Mouse (Mus musculus): ENCODE results near the gene Olfr1440. TPM values are rescaled to one million over a fixed set of nuclear protein-coding genes. Genes with fewer than 3 reads are reported as not detected.

The Olfr1440 gene
- polyA plus RNA-seq, 1 experiment: not detected

GRCm38 (mm10) chr19:12433033-12433432 lies 46.0 kb downstream of the Olfr1440 start:
- H3K4me3 ChIP-seq (replicated peaks): no peak overlapping the region
- TF ChIP-seq GATA1 (IDR thresholded peaks at IDR 0.05; ENCODE audit: low read length) (no peak), TAL1 (IDR thresholded peaks at IDR 0.05; ENCODE audit: low read length) (no peak)
- no peaks in the 10 kb centered on the region for H3K9me3 ChIP-seq (ENCODE audit: control insufficient read depth, low read length)
- no peaks in the 10 kb centered on the region for H3K4me1 ChIP-seq (ENCODE audit: control insufficient read depth)
- H3K36me3 ChIP-seq (ENCODE audit: control insufficient read depth): no peaks in the 10 kb centered on the region
- no peaks in the 10 kb centered on the region for H3K27me3 ChIP-seq (ENCODE audit: control insufficient read depth)

DNA sequence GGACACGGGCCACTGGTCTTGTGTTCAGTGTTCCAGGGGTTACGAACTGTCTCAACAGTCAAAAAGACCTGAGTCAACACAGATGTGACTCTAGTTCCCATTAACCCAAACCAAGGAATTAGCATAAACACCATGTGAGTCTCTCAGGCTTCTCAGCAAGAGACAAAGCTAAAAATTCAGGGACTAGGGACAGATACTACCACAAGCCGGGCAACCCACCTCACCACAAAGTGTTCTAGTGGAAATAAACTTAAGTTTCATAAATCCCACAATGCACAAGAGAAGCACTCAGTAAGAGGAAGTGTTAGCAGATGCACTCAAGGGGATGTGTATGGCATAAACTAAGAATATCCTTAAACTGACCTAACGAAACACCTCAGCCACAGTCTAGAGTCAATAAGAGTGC lies 47.9 kb downstream of the Olfr1440 start:
- TF ChIP-seq GATA1 (IDR thresholded peaks at IDR 0.05; ENCODE audit: low read length): no peak
- TF ChIP-seq TAL1 (IDR thresholded peaks at IDR 0.05; ENCODE audit: low read length): no peak

GRCm38 (mm10) chr19:12435750-12436524 lies 48.9 kb downstream of the Olfr1440 start:
- no peak for TF ChIP-seq TAL1 (IDR thresholded peaks at IDR 0.05; ENCODE audit: low read length)
- TF ChIP-seq GATA1 (IDR thresholded peaks at IDR 0.05; ENCODE audit: low read length): no peak
- Histone ChIP-seq H3K9me3 (ENCODE audit: control insufficient read depth, low read length) (no peaks in the 10 kb centered on the region), H3K4me1 (ENCODE audit: control insufficient read depth) (no peaks in the 10 kb centered on the region), H3K4me3 (replicated peaks) (no peak overlapping the region), H3K36me3 (ENCODE audit: control insufficient read depth) (no peaks in the 10 kb centered on the region), H3K27me3 (ENCODE audit: control insufficient read depth) (no peaks in the 10 kb centered on the region)

More for the DNA sequence above, 47.9 kb downstream of the Olfr1440 start:
- H3K9me3 ChIP-seq (ENCODE audit: control insufficient read depth, low read length): no peaks in the 10 kb centered on the region
- H3K4me1 ChIP-seq (ENCODE audit: control insufficient read depth): no peaks in the 10 kb centered on the region
- H3K4me3 ChIP-seq (replicated peaks): no peak overlapping the region
- no peaks in the 10 kb centered on the region for H3K36me3 ChIP-seq (ENCODE audit: control insufficient read depth)
- H3K27me3 ChIP-seq (ENCODE audit: control insufficient read depth): no peaks in the 10 kb centered on the region

DNA sequence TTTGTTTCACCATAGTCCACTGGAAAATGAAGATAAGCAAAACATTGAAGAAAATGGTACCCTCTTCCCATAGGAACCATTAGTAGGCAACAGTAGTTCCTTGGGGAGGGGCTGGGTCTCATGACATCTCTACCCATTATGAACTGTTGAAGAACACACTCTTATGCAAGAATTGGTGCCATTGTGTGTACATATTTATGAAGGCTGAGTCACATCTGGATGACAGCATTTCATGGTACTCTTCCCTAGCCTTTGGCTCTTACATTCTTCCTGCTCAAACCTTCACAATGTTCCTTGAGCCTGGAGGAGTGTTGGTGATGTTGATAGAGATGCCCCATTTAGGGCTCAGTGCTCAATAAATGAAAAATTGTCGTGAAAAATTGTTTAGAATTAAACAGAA lies 52.5 kb downstream of the Olfr1440 start:
- Histone ChIP-seq H3K36me3 (ENCODE audit: control insufficient read depth) (no peaks in the 10 kb centered on the region), H3K4me3 (replicated peaks) (no peak overlapping the region), H3K9me3 (ENCODE audit: control insufficient read depth, low read length) (no peaks in the 10 kb centered on the region), H3K27me3 (ENCODE audit: control insufficient read depth) (no peaks in the 10 kb centered on the region), H3K4me1 (ENCODE audit: control insufficient read depth) (no peaks in the 10 kb centered on the region)
- TF ChIP-seq TAL1 (IDR thresholded peaks at IDR 0.05; ENCODE audit: low read length) (no peak), GATA1 (IDR thresholded peaks at IDR 0.05; ENCODE audit: low read length) (no peak)

GRCm38 (mm10) chr19:12440103-12440725 lies 53.1 kb downstream of the Olfr1440 start:
- Histone ChIP-seq H3K4me1 (ENCODE audit: control insufficient read depth) (no peaks in the 10 kb centered on the region), H3K36me3 (ENCODE audit: control insufficient read depth) (no peaks in the 10 kb centered on the region), H3K27me3 (ENCODE audit: control insufficient read depth) (no peaks in the 10 kb centered on the region), H3K9me3 (ENCODE audit: control insufficient read depth, low read length) (no peaks in the 10 kb centered on the region), H3K4me3 (replicated peaks) (no peak overlapping the region)
- no peak for TF ChIP-seq GATA1 (IDR thresholded peaks at IDR 0.05; ENCODE audit: low read length)
- TF ChIP-seq TAL1 (IDR thresholded peaks at IDR 0.05; ENCODE audit: low read length): no peak

DNA sequence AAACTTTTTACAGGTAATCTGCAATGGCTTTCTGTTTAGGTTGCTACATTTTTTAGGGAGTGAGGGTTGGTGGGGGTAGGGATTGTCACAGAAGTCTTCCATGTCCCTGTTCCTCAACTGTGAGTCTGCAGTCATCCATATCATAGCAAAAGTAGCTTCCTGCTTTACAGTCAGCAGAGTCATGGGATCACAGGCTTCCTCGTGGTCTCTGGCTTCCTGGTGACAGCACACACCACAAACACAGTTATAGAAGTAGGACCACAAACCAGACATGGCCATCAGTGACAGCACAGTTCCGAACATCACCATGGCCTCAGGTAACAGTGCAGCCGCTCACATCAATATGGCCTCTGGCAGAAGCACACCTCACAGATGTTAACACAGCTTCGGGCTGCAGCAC lies 55.5 kb downstream of the Olfr1440 start:
- Histone ChIP-seq H3K4me1 (ENCODE audit: control insufficient read depth) (no peaks in the 10 kb centered on the region), H3K27me3 (ENCODE audit: control insufficient read depth) (no peaks in the 10 kb centered on the region), H3K9me3 (ENCODE audit: control insufficient read depth, low read length) (no peaks in the 10 kb centered on the region), H3K36me3 (ENCODE audit: control insufficient read depth) (no peaks in the 10 kb centered on the region), H3K4me3 (replicated peaks) (no peak overlapping the region)
- TF ChIP-seq TAL1 (IDR thresholded peaks at IDR 0.05; ENCODE audit: low read length) (no peak), GATA1 (IDR thresholded peaks at IDR 0.05; ENCODE audit: low read length) (no peak)

DNA sequence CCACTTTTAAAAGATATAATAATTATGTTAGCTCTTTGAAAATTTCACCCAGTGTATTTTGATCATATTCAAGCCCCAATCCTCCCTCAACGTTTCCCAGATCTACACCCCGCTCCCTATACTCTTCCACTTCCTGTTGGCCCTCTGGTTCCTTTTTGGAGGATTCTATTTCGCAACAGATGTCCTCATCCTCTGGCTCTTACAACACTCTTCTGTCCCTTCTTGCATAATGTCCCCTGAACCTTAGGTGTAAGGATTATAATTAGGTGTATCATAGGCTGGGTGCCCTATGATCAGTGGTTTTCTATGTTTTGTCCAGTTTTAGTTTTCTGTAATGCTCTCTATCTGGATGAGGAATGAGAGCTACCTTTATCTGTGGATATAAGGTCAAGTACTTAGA lies 57.9 kb downstream of the Olfr1440 start:
- no peaks in the 10 kb centered on the region for H3K4me1 ChIP-seq (ENCODE audit: control insufficient read depth)
- no peak overlapping the region for H3K4me3 ChIP-seq (replicated peaks)
- no peaks in the 10 kb centered on the region for H3K27me3 ChIP-seq (ENCODE audit: control insufficient read depth)
- no peaks in the 10 kb centered on the region for H3K9me3 ChIP-seq (ENCODE audit: control insufficient read depth, low read length)
- H3K36me3 ChIP-seq (ENCODE audit: control insufficient read depth): no peaks in the 10 kb centered on the region
- TF ChIP-seq GATA1 (IDR thresholded peaks at IDR 0.05; ENCODE audit: low read length) (no peak), TAL1 (IDR thresholded peaks at IDR 0.05; ENCODE audit: low read length) (no peak)

Other genes starting within 250 kb of the Olfr1440 start
- not detected in 2 replicates for gene Olfr1555-ps1, start 217.2 kb upstream of the Olfr1440 start, polyA plus RNA-seq (2012)
- not detected in 2 replicates for gene Olfr1431, start 186.6 kb upstream of the Olfr1440 start, polyA plus RNA-seq (2012)
- gene Olfr1432, start 154.7 kb upstream of the Olfr1440 start, polyA plus RNA-seq (2012): not detected in 2 replicates
- not detected in 2 replicates for gene Olfr262, start 145.6 kb upstream of the Olfr1440 start, polyA plus RNA-seq (2012)
- gene Olfr235, start 126.2 kb upstream of the Olfr1440 start, polyA plus RNA-seq (2012): not detected in 2 replicates
- gene Olfr1434, start 107.4 kb upstream of the Olfr1440 start, polyA plus RNA-seq (2012): not detected in 2 replicates
- not detected in 2 replicates for gene Olfr1436, start 88.1 kb upstream of the Olfr1440 start, polyA plus RNA-seq (2012)
- not detected in 2 replicates for gene Olfr1437, start 62.2 kb upstream of the Olfr1440 start, polyA plus RNA-seq (2012)
- not detected in 2 replicates for gene Olfr1438-ps1, start 51.4 kb upstream of the Olfr1440 start, polyA plus RNA-seq (2012)
- 0.02 TPM in 1 of 2 replicates, not detected in the other for gene Olfr1441, start 30.2 kb downstream of the Olfr1440 start, polyA plus RNA-seq (2012)
- 0.02 TPM in 1 of 2 replicates, not detected in the other for gene Pfpl, start 40.6 kb downstream of the Olfr1440 start, polyA plus RNA-seq (2012)
- 0.02 and 0.03 TPM in 2 replicates for gene Mpeg1, start 73.5 kb downstream of the Olfr1440 start, polyA plus RNA-seq (2012)
- gene Dtx4, start 114.2 kb downstream of the Olfr1440 start, polyA plus RNA-seq (2012): 0.01 TPM in 2 replicates
- 0.54 and 0.64 TPM in 2 replicates for gene Fam111a, start 158.5 kb downstream of the Olfr1440 start, polyA plus RNA-seq (2012)
- not detected in 2 replicates for gene Gm4952, start 212.7 kb downstream of the Olfr1440 start, polyA plus RNA-seq (2012)
- not detected in 2 replicates for gene Glyat, start 246.0 kb downstream of the Olfr1440 start, polyA plus RNA-seq (2012)